Mouse (Mus musculus): Measurements from ENCODE around the gene Rsrc1.

The Rsrc1 gene

DNA sequence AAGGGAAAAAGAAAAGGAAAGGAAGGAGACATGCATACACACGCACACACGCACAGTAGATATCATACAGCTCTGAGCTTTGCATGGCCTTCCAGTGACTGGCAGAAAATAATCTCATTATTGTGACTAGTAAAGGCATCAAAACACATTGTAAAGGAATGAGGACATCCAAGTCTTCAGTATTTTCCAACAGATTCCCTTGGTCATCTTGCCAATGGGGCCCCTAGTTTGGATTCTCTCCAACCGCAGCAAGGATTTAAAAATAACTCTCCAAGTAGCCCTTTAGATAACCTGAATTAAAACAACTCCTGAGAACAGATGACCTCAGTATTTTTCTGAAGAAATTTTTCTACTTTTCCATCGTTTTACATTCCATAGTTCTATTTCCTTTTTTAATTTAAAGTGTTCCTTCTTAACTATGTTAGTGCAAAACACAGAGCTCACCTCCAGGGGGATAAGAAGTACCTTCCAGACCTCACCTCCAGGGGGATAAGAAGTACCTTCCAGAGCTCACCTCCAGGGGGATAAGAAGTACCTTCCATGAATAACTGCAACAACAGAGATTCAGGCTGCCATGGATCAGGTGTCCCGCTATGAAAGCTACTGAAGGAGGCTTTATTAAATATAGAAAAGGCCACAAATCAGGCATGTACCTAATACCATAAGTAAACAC lies 388.4 kb downstream of the Rsrc1 start:
- no peak for DNase-seq (ENCODE audit: low read depth, low spot score)

DNA sequence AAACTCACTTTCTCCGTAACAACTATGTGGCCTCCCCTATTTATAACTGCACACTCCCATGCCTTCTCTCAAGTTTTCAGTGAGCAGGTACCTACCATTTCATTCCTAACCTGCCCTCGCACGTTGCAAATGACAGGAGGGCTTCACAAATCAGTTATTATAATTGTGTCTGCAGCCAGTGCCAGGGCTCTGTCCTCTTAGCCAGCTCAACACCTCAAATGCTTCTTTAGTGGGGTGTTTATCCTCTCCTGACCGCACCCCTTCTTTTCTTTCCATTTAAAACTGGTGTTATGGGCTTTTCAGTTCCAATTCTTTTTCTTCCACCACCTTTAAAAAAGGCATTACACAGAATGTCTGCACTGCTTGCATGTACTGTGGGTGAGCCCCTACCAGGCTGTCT lies 391.0 kb downstream of the Rsrc1 start:
- DNase-seq (ENCODE audit: low read depth, low spot score), result no peak

DNA sequence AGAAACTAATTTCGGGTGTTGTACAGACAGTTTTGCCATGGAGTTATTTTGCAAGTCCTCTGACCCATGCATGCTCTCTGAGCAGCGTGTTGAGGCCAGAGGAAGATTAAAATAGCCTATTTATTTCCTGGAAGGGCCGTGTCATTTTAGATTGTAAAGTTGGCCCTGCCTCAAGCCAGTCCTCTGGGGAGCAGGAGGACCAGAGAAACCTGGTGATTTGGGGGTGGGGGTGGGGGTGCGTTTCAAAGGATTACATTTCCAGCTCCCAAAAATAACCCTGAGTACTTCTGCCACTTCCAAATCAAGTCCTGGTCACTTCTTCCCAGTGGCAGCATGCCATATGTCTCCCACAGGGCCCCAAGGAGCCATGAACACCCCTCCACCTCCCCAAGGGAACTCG lies 391.6 kb downstream of the Rsrc1 start:
- DNase-seq (ENCODE audit: low read depth, low spot score), result no peak

GRCm38 (mm10) chr3:67373872-67374271 lies 392.7 kb downstream of the Rsrc1 start, which contains the start of gene Mlf1:
Gene Mlf1, plus strand, starts transcription at chr3:67374097.
- peak; percentile 88 for DNase-seq (ENCODE audit: low read depth, low spot score)

DNA sequence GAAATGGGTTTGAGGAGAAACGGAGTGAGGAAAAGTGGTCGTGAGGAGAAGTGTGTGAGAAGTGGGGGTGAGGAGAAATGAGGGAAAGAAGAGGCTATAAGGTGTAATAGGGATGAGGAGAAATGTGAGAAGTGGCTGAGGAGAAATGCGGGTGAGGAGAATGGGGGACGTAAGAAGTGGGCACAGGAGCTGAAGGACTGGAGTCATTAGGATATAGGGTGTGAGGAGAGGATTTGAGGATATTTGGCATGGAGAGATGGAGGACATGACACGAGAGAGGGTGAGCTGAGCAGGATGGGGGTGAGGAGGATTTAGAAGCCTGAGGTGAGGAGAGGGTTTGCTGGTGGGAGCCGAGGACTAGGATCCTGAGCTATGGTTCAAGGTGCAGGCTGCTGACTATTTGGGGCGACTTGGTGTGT lies 393.2 kb downstream of the Rsrc1 start:
- no peak for DNase-seq (ENCODE audit: low read depth, low spot score)

GRCm38 (mm10) chr3:67375063-67375462 lies 393.9 kb downstream of the Rsrc1 start, which contains the start of gene Gm17402:
Gene Gm17402, minus strand, starts transcription at chr3:67375163.
- no peak for DNase-seq (ENCODE audit: low read depth, low spot score)

DNA sequence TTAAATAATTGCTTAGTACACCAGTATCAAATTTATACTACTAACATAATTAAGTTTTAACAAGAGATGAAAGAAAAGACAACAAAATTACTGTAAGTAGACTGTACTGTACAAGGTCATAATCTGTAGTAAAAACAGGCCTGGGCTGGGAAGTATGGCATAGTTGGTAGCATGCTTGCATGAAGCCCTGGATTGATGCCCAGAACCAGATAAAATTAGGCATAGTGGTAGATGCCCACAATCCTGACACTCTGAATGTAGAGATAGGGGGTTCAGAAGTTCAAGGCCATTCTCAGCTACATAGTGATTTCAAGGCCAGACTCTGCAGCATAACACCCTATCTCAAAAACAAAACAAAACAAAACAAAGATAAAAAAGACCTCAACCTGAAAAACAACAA lies 397.0 kb downstream of the Rsrc1 start:
- DNase-seq (ENCODE audit: low read depth, low spot score), result no peak

Data from CD4-positive helper T cell, adult 2 months (primary cell).